Mouse (Mus musculus) WW6 (cell line): Measurements from ENCODE around the gene Cdc7.
"Not testable (repeated sequence)": the region's sequence is repeated elsewhere in the genome, so short reads cannot be mapped to it uniquely, and the experiment has no call there.

Experiments used
- DNase-seq: peaks from one replicate; pipeline ENCODE4 v3.0.0-alpha.2; 2013; ENCODE audit warnings: low read depth, low spot score

Cdc7 gene

DNA sequence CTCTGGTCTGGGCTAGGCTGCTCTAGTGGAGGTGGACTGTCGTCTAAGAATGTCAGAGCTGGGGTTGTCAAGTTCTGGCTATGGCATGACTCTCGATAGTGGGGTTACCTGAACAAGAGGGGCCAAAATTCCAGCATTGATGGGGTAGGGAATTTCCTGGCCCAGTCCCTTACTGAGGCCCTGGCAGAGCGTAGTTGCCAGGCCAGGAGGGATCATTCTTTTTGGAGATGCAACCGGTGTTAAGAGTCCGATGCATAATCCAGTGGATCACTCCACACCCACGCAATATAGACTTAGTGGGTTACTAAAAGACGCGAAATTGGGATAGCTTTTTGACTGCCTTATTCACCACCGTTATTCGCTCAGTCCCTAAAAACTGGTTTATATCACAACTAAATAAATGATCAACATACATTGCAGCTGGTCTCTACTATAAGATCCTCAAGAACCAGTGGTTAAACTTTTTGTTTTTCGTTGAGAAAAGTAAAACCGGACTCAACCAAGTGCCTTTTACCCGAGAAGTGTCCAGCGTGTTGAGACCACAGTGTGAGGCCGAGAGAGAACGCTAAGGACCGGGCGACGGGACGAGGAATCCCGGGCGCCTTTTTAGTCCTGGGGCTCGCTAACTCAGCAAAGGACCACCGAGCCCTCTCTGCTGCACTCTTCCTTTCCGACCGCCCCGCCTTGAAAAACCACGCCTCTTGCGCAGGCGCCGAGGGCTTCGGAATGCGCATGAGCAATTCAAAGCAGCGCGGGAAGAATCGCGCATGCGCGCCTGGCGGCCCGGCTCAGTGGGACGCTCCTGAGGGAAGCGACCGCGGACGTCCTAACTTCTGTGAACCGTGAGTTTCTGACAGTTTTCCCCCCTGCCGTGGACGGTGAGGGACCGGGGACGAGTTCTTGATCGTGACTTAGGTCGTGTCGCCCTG is at the start of gene Cdc7:
Cdc7 (plus strand) TSS at position 739 of the 929 bp plus-strand sequence.
- DNase-seq, result peak; percentile 80

DNA sequence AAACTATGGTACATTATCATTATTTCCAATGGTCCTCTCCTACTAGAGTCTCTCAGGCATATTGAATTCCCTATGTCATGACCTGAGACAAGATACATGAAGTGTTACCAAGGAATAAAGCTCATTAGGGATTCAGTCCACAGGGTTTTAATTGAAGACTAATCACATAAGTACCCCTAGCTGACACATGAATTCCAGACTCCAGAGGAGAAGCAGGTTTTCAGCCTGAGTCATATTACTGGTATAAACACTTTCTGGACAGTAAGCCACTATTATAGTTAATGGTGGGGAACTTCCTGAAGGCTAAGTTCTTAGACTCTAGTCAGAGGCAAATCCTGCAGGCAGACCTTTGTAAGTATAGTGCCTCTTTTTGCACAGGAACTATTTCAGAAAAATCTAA is 44.8 kb upstream of the Cdc7 start:
- no peak for DNase-seq

DNA sequence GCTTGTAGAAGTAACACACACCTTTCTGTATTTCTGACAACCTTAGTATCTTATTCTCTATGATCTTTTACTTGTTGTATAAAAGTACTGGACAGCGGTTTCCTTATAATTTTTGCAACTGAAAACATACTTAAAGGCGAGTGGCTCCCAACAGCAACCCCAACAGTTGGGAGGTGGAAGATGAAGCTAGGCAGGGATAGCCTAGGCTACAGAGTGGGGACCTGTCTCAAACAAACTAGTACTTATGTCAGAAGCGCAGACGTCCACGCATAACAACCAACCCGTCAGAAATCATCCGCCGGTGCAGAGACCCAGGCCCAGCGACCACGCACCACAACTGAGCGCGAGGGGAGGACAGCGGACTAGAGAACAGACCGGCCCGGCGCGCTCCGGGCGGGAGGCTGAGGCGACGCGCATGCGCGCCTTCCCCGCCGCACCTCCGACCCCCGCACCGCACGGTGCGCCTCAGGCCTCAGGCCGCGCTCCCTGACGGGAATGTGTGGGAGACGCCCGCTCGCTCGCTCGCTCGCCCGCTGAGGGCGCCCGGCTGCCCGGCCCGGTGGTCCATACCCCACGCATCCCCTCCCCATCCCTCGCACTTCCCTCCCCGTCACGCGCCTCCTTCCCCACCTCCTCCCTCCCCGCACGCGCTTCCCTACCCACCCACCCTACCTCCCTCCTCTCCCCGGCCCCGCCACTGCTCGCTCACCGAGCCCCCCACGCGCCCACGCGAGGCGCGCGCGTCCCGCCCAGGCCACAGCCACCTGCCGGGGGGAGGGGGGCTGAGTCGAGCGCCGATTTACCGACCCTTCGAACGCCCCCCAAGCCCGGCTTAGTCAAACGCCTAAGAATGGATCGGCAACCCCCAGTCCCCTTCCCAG is 38.4 kb upstream of the Cdc7 start, which contains the start of gene Hfm1:
Hfm1 (minus strand) TSS at position 834 of the 881 bp plus-strand sequence.
- DNase-seq, result peak; percentile 45

DNA sequence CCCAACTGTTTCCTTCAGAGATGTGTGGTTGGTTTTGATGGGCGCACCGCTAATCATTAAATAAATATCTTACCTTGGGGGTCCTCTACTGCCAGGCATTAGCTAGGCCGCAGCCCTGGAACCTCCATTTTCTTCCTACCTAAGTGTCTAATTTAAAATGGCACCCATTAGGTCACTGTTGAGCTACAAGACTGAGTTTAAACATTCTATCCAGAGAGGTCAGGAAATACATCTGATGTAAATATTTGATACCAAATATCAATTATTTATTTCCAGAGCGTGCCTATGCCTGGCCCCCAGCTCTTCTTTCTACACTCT is 37.8 kb upstream of the Cdc7 start:
- DNase-seq, result no peak

DNA sequence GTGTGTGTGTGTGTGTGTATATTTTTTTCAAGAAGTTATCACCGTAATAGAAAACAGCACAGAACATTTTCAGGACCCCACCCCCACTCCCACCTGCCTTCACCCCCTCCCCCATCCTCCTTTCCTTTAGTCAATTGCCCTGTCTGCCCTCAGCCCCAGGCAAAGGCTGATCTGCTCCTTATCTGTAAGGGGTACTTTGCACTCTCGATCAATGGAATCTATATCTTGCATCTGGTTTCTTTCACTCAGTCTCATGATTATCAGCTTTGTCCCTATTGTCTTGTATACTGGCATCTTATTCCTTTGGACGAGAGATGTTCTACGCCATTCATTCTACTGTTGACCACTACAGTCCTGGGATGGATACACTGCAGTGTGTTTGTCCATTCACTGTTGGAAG is 36.1 kb upstream of the Cdc7 start:
- DNase-seq, result no peak

DNA sequence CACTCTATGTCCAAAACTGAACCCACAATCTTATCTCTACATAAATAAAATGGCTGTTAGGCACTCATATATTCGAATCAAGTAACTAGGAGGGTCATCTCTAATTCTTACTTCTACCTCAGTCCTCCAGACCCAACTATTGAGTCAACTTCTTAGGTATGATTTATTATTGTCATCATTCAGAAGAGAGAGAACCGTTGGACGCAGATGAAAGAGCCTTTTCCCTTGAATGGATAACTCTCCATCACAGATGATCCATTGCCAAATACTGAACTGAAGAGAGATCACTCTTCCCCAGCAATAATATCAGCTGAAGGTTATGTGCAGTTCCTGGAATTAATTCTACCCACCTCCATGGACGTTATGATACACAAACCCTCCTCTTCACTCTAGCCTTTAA is 17.8 kb upstream of the Cdc7 start:
- DNase-seq, result no peak

DNA sequence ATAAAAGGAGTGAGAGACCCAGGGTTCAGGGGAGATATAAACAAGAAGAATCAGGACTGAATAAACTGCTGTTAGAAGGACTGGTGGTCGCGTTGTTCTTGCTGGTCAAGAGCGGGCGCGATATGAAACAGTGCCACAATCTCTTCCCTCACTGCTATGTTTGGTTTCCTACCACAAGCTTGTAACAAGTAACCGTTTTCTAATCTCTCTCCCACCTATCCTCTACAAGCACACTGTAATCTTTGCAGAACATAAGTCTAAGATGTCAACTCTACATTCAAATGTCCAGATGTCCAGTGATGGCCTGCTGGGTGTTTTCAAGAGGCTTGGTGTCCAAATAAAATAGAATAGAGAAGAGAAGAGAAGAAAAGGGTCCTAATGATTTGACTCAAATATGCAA is 15.4 kb upstream of the Cdc7 start:
- no peak for DNase-seq

DNA sequence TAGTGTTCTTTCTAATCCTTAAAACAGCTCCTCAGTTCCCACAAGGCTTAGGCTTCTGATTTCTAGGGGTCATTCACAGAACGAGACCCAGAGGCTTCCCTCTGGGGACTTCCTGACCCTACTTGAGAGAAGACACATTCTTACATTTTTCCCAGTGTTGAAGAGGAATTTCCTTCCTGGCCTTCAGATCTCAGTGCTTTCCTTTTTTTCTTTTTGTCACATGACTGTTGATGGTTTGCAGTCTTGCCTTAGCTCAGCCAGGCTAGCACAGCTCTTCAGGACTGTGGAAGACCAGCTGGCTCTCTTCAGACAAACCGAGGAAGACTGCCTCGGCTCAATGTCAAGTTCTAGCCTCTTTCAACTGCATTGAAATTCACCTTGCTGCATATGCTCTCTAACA is 7.7 kb upstream of the Cdc7 start:
- DNase-seq, result no peak

DNA sequence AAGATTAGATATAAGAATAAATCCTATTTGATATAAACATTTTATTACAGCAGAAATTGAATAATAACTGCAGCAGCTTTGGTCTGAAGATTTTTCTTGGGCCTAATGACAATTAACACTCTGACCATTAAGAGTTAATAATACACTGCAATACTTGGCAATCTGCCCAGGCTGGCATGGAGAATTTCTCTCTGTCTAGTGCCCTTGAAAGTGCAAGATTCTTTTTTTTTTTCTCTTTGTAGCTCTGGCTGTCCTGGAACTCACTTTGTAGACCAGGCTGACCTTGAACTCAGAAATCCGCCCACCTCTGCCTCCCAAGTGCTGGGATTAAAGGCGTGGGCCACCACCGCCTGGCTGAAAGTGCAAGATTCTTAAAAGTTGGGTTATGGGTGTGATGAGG is 5.1 kb upstream of the Cdc7 start:
- no peak for DNase-seq

DNA sequence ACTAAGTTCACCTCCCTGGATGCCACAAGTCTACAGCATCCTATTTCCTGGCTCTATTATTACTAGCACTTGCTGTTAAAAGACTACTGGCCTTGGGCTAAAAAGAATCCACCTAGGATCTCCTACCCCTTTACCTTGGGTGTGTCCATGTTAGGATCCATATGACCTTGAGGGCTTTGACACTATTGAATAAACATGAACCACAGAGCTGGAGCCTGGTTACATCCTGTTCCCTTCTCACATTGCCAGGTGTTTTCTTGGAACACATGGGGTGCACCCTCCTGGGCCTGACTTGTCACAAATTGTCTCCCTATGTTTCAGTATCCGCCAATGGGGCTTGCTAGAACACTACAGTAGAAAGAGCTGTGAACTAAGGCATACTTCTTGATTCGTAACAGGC is 3.7 kb upstream of the Cdc7 start:
- no peak for DNase-seq

DNA sequence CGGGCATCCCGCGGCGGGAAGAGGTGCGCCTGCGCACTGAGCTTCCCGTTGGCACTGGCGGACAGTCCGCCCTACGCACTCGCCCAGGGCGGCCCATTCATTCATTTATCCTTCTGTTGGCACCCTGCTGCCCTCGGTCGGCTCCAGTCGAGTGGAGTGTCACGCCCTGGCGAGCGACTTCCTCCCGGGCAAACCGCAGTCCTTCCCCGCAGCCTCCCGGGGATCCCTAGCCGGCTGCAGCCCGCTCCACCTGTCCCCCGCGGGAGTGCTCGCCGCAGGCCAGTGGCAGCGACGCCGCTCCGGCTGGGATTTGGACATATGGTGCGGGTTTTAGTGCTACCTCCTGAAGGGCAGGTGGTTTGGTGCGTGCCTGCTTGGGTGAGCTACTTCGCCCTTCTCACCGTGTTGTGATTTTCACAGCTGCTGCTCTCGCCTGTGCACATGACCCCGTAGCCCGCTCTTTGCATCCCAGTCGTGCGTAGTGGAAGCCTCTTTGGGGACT is 442 bp downstream of the Cdc7 start:
- DNase-seq, result no peak

DNA sequence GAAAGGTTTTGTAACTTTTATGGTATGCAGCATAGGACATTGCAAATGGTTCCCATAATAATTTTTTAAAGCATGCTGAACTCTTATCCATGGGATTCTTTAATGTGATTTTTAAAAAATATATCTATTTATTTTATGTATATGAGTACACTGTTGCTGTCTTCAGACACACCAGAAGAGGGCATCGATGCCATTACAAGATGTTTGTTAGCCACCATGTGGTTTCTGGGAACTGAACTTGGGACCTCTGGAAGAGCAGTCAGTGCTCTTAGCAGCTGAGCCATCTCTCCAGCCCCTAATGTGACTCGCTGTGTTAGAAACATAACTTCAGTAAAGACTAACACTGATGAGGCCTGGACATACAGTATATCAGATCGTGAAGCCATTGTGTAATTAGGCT is 2.3 kb downstream of the Cdc7 start:
- no peak for DNase-seq

DNA sequence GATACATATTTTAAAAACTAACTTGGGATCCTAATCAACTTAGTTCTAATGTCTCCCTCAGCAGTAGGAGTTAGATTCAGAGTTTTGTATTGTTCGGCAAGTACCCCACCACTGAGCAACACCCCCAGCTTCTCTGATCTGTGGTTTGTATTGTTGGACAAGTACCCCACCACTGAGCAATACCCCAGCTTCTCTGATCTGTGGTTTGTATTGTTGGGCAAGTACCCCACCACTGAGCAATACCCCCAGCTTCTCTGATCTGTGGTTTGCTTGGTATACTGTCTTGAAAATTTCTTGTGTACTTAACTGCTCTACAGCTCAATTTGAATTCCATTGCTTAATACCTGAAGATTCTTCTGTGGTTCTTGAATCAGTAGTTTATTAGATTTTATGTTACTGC is 3.5 kb downstream of the Cdc7 start:
- DNase-seq, result no peak

DNA sequence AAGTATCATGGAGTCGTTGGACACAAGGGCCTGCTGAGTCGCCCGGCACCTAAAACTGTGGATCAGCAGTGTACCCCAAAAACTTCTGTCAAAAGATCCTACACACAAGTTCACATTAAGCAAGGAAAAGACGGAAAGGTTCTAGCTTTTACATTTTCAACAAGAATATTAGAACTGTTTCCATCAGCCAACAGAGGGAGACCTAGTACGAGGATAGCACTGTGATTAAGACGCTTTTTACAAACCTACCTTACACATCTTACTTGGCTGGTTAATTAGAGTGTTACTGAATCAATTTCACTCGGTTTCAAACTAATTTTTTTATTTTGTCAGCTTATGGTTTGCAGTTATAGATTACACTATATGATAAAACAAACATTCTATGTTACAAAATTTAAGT is 9.8 kb downstream of the Cdc7 start:
- no peak for DNase-seq

DNA sequence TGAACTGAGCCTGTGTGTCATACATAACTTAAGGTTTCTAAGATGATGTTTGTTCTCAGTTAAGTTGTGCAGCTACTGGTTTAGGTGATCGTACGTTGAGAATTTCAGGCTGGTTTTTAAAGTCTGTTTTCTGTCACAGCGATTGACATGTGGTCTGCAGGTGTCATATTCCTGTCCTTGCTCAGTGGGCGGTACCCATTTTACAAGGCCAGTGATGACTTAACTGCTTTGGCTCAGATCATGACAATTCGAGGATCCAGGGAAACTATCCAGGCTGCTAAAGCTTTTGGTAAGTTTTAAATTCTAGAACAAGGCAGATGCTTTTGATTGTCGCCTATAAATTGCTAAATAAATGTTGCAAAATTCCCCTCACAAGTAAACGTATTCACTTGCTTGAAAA is 15.0 kb downstream of the Cdc7 start:
- no peak for DNase-seq

DNA sequence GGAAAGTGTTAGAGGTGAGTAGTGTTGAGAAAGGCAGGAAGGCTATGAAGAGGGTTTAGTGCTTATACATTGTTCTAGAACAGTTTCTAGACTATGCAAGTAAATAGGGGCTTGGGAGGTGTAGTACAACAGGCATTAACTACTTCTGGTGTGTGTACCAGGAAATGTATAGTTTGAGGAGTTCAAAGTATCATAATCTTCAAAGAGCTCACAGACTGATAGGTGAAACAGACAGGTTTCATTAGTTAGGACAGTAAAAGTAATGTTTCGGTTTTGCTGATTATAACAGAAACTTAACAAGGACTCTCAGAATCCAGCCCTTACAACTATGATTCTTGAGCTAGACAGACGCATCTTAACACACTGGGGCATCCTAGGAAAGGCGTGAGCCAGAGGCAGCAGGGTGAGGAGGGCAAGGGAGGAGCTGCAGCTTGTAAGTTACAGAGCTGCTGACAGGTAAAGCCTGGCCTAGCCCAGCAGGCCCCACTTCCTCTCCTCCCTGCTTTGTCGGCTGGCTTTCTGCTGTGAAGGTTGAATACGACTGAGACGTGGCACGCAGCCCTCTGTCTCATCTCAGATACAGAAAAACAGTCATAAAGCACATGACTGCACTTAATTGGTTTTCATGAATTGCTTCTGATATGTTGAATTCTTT is 18.3 kb downstream of the Cdc7 start:
- no peak for DNase-seq

DNA sequence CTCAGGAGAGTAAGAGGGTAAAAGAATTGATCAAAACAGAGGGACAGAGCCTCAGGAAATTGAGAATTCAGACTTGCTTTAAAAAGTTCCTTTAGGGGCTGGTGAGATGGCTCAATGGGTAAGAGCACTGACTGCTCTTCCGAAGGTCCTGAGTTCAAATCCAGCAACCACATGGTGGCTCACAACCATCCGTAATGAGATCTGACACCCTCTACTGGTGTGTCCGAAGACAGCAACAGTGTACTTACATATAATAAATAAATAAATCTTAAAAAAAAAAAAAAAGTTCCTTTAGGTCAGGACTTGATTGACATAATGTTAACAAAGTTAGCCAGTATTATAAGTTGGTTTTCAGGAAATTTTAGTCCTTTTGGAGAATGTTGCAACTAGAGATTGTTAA is 20.8 kb downstream of the Cdc7 start:
- not testable (repeated sequence) for DNase-seq

DNA sequence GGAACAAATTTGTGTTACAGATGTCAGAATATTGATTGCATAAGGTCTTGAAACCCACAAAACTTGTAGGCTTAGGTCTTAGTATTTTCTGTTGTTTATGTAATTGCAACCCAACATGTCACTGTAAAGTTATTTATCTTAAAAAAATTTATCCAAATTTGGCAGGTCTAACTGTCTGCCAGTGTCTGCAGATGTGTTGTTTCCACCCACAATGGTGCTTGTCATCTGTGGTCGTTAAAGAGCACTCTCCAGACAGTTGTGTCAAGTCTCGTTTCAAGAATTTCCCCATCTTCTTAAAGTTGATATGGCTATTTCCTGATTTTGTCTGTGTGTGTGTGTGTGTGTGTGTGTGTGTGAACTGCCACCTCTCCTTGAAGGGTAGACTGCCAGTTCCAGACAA is 21.5 kb downstream of the Cdc7 start:
- DNase-seq, result no peak

DNA sequence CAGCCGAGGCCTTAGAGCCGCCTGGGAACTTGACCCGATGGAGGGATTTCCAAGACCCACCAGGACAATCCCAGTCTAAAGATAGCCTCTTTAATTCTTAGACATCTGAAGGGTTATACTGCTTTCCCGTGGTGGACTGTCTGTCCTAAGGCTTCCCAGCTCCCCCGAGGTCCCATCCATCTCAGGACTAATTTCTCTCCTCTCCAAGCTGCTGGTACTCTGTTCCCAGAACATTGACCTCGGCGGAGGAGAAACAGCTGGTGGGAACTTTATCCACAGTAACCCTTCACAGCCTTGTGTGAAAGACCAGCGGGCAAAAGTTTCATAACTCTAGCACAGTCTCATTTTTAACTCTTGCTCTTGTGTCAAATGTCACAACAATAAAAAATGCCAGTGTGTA is 25.1 kb downstream of the Cdc7 start:
- DNase-seq, result no peak

DNA sequence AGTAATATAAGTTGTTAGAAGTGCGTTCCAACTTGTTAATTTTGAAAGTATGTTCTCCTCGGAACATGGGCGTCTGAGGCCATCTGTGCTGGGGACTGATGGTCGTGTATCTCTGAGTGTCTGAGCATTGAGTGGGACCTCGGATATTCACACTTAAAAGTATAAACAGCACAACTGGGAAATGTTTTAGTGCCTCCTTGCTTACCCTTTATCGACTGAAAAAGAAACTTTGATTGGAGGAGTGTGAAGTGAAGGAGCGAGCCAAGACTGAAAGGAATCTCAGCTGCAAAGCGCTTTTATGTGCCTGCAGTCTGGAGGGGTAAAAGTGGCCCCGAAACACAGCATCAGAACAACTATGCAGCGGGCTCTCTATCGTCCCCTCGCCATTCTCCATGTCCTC is 25.7 kb downstream of the Cdc7 start:
- no peak for DNase-seq

DNA sequence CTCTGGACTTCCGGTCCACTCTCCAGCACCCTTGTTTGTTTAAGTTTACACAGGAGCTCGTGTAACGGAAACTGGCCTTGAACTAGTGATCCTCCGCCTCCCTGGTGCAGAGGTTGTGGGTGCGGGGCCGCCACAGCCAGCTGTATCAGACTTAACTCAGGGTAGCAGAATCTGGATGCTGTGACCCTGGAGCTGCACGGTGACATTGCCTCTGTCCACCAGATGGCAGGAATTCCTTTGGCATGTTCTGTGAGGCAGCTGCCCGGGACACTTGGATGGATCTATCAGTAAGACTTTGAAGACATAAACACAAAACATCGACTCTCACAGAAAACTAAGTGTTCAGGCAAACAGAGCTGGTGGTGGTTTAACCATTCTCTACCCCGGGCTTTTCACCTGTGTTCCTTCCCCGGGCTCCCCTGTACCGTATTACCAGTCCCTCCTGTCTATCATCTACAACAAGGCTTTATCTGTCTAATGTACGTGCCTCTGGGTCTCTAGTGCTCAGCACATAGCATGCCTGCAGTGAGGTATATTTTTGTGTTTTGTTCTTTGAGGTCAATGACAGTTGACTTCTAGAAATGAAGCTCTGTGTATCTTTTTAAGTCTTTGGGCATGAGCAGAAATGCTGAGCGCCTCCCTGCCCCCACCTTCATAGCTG is 26.6 kb downstream of the Cdc7 start:
- no peak for DNase-seq
